Comparison of ENCODE assay signal across 7 mouse cellular contexts in the genomic region with DNA sequence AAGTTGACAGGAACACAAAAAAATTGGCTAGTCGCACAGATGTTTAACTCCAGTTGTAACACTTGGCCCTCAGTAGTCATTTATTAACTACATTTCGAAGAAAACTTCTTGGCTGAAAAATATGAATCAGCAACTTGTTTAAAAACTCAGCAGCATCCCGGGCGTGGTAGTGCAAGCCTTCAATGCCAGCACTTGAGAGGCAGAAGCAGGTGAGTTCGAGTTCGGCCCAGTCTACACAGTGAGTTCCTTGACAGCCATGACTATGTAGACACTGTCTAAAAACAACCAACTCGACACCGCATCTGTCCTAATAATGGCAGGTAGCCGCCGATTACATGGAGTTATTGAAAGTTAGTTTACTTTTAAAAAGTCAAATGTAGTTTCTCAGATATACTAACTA. TPM values are rescaled to one million over a fixed set of nuclear protein-coding genes. Genes with fewer than 3 reads are reported as not detected.
DNase-seq lines count a peak whose midpoint lies in the region; ATAC-seq and TF ChIP-seq lines count a peak whose summit lies in the region.

No protein-coding gene starts in this region.

- no peaks in the 10 kb centered on the region for H3K27me3 ChIP-seq in MEL (ENCODE audit: control insufficient read depth in 1 of 2, insufficient read depth in 2 of 2, low read length in 2 of 2)
- no peaks in the 10 kb centered on the region for H3K27me3 ChIP-seq in forebrain, postnatal 0 days (ENCODE audit: insufficient read depth, low read length)

- H3K79me2 ChIP-seq in MEL (ENCODE audit: control insufficient read depth, insufficient read depth, low read length, poor library complexity) (peaks cover 38% of the 10 kb centered on the region), macrophage (ENCODE audit: inconsistent target) (peaks cover 54% of the 10 kb centered on the region)

- peaks cover 2 to 6% of the 10 kb centered on the region in 2 experiments; a peak in 2 of 4 replicates for H3K4me1 ChIP-seq in MEL (ENCODE audit: control insufficient read depth in 1 of 2, insufficient read depth in 2 of 2, low read length in 2 of 2)
- H3K4me1 ChIP-seq in forebrain, postnatal 0 days (ENCODE audit: insufficient read depth) = peaks cover 11% of the 10 kb centered on the region; the same call in 1 of the 2 replicates

- H3K36me3 ChIP-seq in MEL (ENCODE audit: control insufficient read depth in 1 of 2, insufficient read depth in 2 of 2, low read length in 2 of 2) = peaks cover 10 to 17% of the 10 kb centered on the region in 2 experiments
- H3K36me3 ChIP-seq in forebrain, postnatal 0 days (ENCODE audit: insufficient read depth) = 0 out of 2 replicates have a peak, but pooled peaks cover 3% of the 10 kb centered on the region
- no peaks in the 10 kb centered on the region for H3K36me3 ChIP-seq in macrophage (ENCODE audit: inconsistent target)

- H3K4me3 ChIP-seq in MEL (ENCODE audit: control insufficient read depth in 1 of 2, insufficient read depth in 1 of 2, low read depth in 2 of 2, low read length in 2 of 2) (peak overlapping the region; percentile 79 to 89), macrophage (ENCODE audit: inconsistent target) (peak overlapping the region; percentile 52)
- peak overlapping the region; percentile 86 for H3K4me3 ChIP-seq in forebrain, postnatal 0 days (ENCODE audit: low read depth, low read length)

- TF ChIP-seq RAD21 in MEL (IDR thresholded peaks at IDR 0.05; ENCODE audit: low read depth, low read length) = no peak

- H3K9ac ChIP-seq in MEL (ENCODE audit: control insufficient read depth, low read depth, low read length, poor library complexity, severe bottlenecking) = peak overlapping the region; percentile 78
- H3K9ac ChIP-seq in forebrain, postnatal 0 days = peak overlapping the region; percentile 80

- TF ChIP-seq EP300 in MEL (IDR thresholded peaks at IDR 0.05; ENCODE audit: low read depth in 1 of 2, low read length in 2 of 2) = no peak

- no peak for ATAC-seq in forebrain, postnatal 0 days

- H3K27ac ChIP-seq in MEL (ENCODE audit: control insufficient read depth, low read depth, low read length) (peak overlapping the region; percentile 70), macrophage (peak overlapping the region; percentile 35)
- H3K27ac ChIP-seq in forebrain, postnatal 0 days (ENCODE audit: low read depth, low read length) = no peak overlapping the region

- H3K4me2 ChIP-seq in forebrain, postnatal 0 days (ENCODE audit: low read depth) = peak overlapping the region; percentile 87

- TF ChIP-seq POLR2A in MEL (IDR thresholded peaks at IDR 0.05; ENCODE audit: control insufficient read depth in 1 of 2, insufficient read depth in 1 of 2, low read depth in 1 of 2, low read length in 2 of 2, poor library complexity in 1 of 2) = no peak

- no peaks in the 10 kb centered on the region for H3K9me3 ChIP-seq in MEL (replicated peaks; ENCODE audit: insufficient read depth, low read length)
- no peaks in the 10 kb centered on the region for H3K9me3 ChIP-seq in forebrain, postnatal 0 days (ENCODE audit: low read length)

- 54% methylated on average over 10 of the region's 10 CpGs for WGBS in forebrain, postnatal 0 days
- 20% methylated on average over 10 of the region's 10 CpGs for WGBS in macrophage (ENCODE audit: missing documents)

- no peak for TF ChIP-seq CTCF in MEL (IDR thresholded peaks at IDR 0.05 in 2 of 3, conservative IDR thresholded peaks at IDR 0.05 in 1 of 3; ENCODE audit: control insufficient read depth in 1 of 3, insufficient read depth in 1 of 3, low read depth in 2 of 3, low read length in 3 of 3, poor library complexity in 1 of 3, severe bottlenecking in 1 of 3)
- TF ChIP-seq CTCF in forebrain, postnatal 0 days (IDR thresholded peaks at IDR 0.05; ENCODE audit: low read depth) = no peak

- peak; percentile 25 for DNase-seq in CD4-positive helper T cell, adult 2 months (ENCODE audit: low read depth, low spot score)
- peak; percentile 58 for DNase-seq in MEL (ENCODE audit: low read depth, low spot score)
- DNase-seq in forebrain, postnatal 0 days = no peak
- peak; percentile 58 for DNase-seq in kidney, postnatal 14 days
- DNase-seq in frontal cortex, postnatal 14 days (ENCODE audit: low spot score in 2 of 2) = no peak
- DNase-seq in layer of hippocampus, postnatal 14 days (ENCODE audit: low spot score in 2 of 2) = no peak

TF ChIP-seq in MEL, 35 proteins besides CTCF, POLR2A, EP300 and RAD21:
- TF ChIP-seq SIN3A (IDR thresholded peaks at IDR 0.05; ENCODE audit: low read length) (0 out of 2 replicates have a peak, but pooled peaks have one; percentile 33), MYB (IDR thresholded peaks at IDR 0.05; ENCODE audit: low read depth, low read length) (no peak)

RNA-seq across cellular contexts. Expression of gene Arih2, which starts 1.0 kb away (rescaled TPM):
- 55.8 and 59.6 TPM in 2 replicates for total RNA-seq in MEL (2012; rRNA removed)
- polyA plus RNA-seq in MEL (2012; ENCODE audit: insufficient read depth in 1 of 2, insufficient read length in 2 of 2, low read depth in 1 of 2, low replicate concordance in 2 of 2, missing spikeins in 1 of 2) = 10 to 100 TPM in 1 of 2 experiments, not detected in 1; 66.5 TPM
- 68.2 and 70.9 TPM in 2 replicates for total RNA-seq in forebrain, postnatal 0 days (2014; rRNA removed)
- polyA plus RNA-seq in forebrain, postnatal 0 days (2015; fragmentation: Nextera tagmentation; extraction: Ambion mirVana) = 32.3 and 40.3 TPM in 2 replicates
- 1,000 to 10,000 TPM in 2 of 26 experiments, 100 to 1,000 TPM in 24; 107 to 1,223 (median 257) TPM for total RNA-seq in macrophage (2018; cell fraction: chromatin; rRNA removed)
- total RNA-seq in macrophage (2018; cell fraction: cytosol; rRNA removed) = 10 to 100 TPM; 25.5 to 77.6 (median 36.9) TPM
- total RNA-seq in macrophage (2018; cell fraction: nucleus; rRNA removed) = 100 to 1,000 TPM in 22 of 26 experiments, 10 to 100 TPM in 4; 64.4 to 740 (median 143) TPM
- polyA plus RNA-seq in macrophage (2018) = 22.7 to 40.8 TPM (median 29.9 TPM) in 3 replicates
- total RNA-seq in layer of hippocampus, postnatal 14 days (2021) = 10 to 100 TPM; 50.2 to 50.6 TPM

RNA-seq across cellular contexts. Expression of gene Slc25a20, which starts 13.7 kb away (rescaled TPM):
- total RNA-seq in MEL (2012; rRNA removed) = 15.6 and 19.3 TPM in 2 replicates
- polyA plus RNA-seq in MEL (2012; ENCODE audit: insufficient read depth in 1 of 2, insufficient read length in 2 of 2, low read depth in 1 of 2, low replicate concordance in 2 of 2, missing spikeins in 1 of 2) (10 to 100 TPM in 1 of 2 experiments, not detected in 1; 24.1 TPM), macrophage (2018) (28.0 to 35.2 TPM (median 33.4 TPM) in 3 replicates)
- total RNA-seq in forebrain, postnatal 0 days (2014; rRNA removed) = 37.6 and 40.5 TPM in 2 replicates
- polyA plus RNA-seq in forebrain, postnatal 0 days (2015; fragmentation: Nextera tagmentation; extraction: Ambion mirVana) = 35.2 and 39.6 TPM in 2 replicates
- 10 to 100 TPM in 22 of 26 experiments, 1 to 10 TPM in 4; 6.8 to 69.1 (median 21.1) TPM for total RNA-seq in macrophage (2018; cell fraction: chromatin; rRNA removed)
- 10 to 100 TPM; 22.2 to 34.1 (median 28.6) TPM for total RNA-seq in macrophage (2018; cell fraction: cytosol; rRNA removed)
- total RNA-seq in macrophage (2018; cell fraction: nucleus; rRNA removed) = 10 to 100 TPM in 22 of 26 experiments, 1 to 10 TPM in 4; 6.6 to 35.0 (median 16.2) TPM
- 10 to 100 TPM; 19.6 to 26.3 TPM for total RNA-seq in layer of hippocampus, postnatal 14 days (2021)

RNA-seq across cellular contexts. Expression of gene Prkar2a, which starts 40.9 kb away (rescaled TPM):
- 18.9 and 22.4 TPM in 2 replicates for total RNA-seq in MEL (2012; rRNA removed)
- 100 to 1,000 TPM in 1 of 2 experiments, 10 to 100 TPM in 1; 87.9 to 230 TPM for polyA plus RNA-seq in MEL (2012; ENCODE audit: insufficient read depth in 1 of 2, insufficient read length in 2 of 2, low read depth in 1 of 2, low replicate concordance in 2 of 2, missing spikeins in 1 of 2)
- 81.2 and 104 TPM in 2 replicates for total RNA-seq in forebrain, postnatal 0 days (2014; rRNA removed)
- polyA plus RNA-seq in forebrain, postnatal 0 days (2015; fragmentation: Nextera tagmentation; extraction: Ambion mirVana) = 23.0 and 34.3 TPM in 2 replicates
- total RNA-seq in macrophage (2018; cell fraction: chromatin; rRNA removed) = 10 to 100 TPM in 17 of 26 experiments, 1 to 10 TPM in 9; 2.5 to 42.4 (median 15.0) TPM
- 10 to 100 TPM; 20.5 to 51.6 (median 36.4) TPM for total RNA-seq in macrophage (2018; cell fraction: cytosol; rRNA removed)
- 10 to 100 TPM in 23 of 26 experiments, 1 to 10 TPM in 3; 7.5 to 37.0 (median 17.9) TPM for total RNA-seq in macrophage (2018; cell fraction: nucleus; rRNA removed)
- 20.7 to 69.9 TPM (median 46.8 TPM) in 3 replicates for polyA plus RNA-seq in macrophage (2018)
- total RNA-seq in layer of hippocampus, postnatal 14 days (2021) = 10 to 100 TPM; 43.5 to 49.4 TPM

RNA-seq across cellular contexts. Expression of gene P4htm, which starts 50.7 kb away (rescaled TPM):
- 0.08 and 0.10 TPM in 2 replicates for total RNA-seq in MEL (2012; rRNA removed)
- under 1 TPM in 1 of 2 experiments, not detected in 1; 0.22 TPM for polyA plus RNA-seq in MEL (2012; ENCODE audit: insufficient read depth in 1 of 2, insufficient read length in 2 of 2, low read depth in 1 of 2, low replicate concordance in 2 of 2, missing spikeins in 1 of 2)
- 29.2 and 39.3 TPM in 2 replicates for total RNA-seq in forebrain, postnatal 0 days (2014; rRNA removed)
- 35.4 and 39.9 TPM in 2 replicates for polyA plus RNA-seq in forebrain, postnatal 0 days (2015; fragmentation: Nextera tagmentation; extraction: Ambion mirVana)
- total RNA-seq in macrophage (2018; cell fraction: chromatin; rRNA removed) = 1 to 10 TPM in 14 of 26 experiments, under 1 TPM in 6, not detected in 6; 0.46 to 5.1 (median 1.7) TPM
- total RNA-seq in macrophage (2018; cell fraction: cytosol; rRNA removed) = under 1 TPM in 25 of 26 experiments, not detected in 1; 0.12 to 0.92 (median 0.39) TPM
- total RNA-seq in macrophage (2018; cell fraction: nucleus; rRNA removed) = 1 to 10 TPM in 10 of 26 experiments, under 1 TPM in 10, not detected in 6; 0.26 to 3.2 (median 0.99) TPM
- 0.16 to 0.70 TPM (median 0.33 TPM) in 3 replicates for polyA plus RNA-seq in macrophage (2018)
- total RNA-seq in layer of hippocampus, postnatal 14 days (2021) = 10 to 100 TPM; 64.2 to 64.5 TPM

Comparison
In these comparisons a context has a peak if more than half of its experiments do, and no peak if none do; other contexts are left out.
1. DNase-seq: peak in CD4-positive helper T cell, adult 2 months (single experiment), MEL (single experiment) and kidney, postnatal 14 days (single experiment); none in forebrain, postnatal 0 days (single experiment), frontal cortex, postnatal 14 days (0 of 2) and layer of hippocampus, postnatal 14 days (0 of 2).
2. Peak in every context shown above with its lines, with median percentiles within 50 percentile points of each other: H3K4me3 ChIP-seq.